Mouse (Mus musculus) liver, adult 2 months (tissue): ENCODE measurements at regions not wholly inside any gene's neighbourhood (a gene's known extent, or its start where the extent isn't known, plus 50 kb on each side); places are given as distances from the start of the nearest gene placed in this dataset.

Experiments used
- DNase-seq: peaks from one replicate; pipeline ENCODE4 v3.0.0-alpha.2; 2011; ENCODE audit warnings: low read depth, low spot score; ENCODE audit errors: extremely low read depth
- H3K27ac ChIP-seq: fragments of 200-500 bp; replicated peaks from 2 replicates; pipeline ENCODE4 v1.5.1; 2012; ENCODE audit warnings: low read depth, mild to moderate bottlenecking, control low read depth, inconsistent platforms, low read length; ENCODE audit not compliant: insufficient read depth
- H3K27me3 ChIP-seq: fragments of 200-500 bp; 2 replicates; pipeline ENCODE4 v1.6.1; 2012; ENCODE audit warnings: mild to moderate bottlenecking, moderate library complexity, low read length, inconsistent platforms; ENCODE audit not compliant: control insufficient read depth, insufficient read depth
- H3K36me3 ChIP-seq: fragments of 200-500 bp; 2 replicates; pipeline ENCODE4 v1.6.1; 2012; ENCODE audit warnings: low read length, inconsistent platforms; ENCODE audit not compliant: control insufficient read depth, insufficient read depth
- H3K4me1 ChIP-seq: fragments of 200-500 bp; 2 replicates; pipeline ENCODE4 v1.6.1; 2011; ENCODE audit warnings: low read length; ENCODE audit not compliant: control insufficient read depth, insufficient read depth
- H3K4me3 ChIP-seq: fragments of 200-500 bp; 2 replicates; pipeline ENCODE4 v1.5.1; 2011; ENCODE audit warnings: low read depth, mild to moderate bottlenecking, control low read depth, low read length, moderate library complexity; ENCODE audit not compliant: insufficient read depth
- H3K79me2 ChIP-seq: fragments of 200-500 bp; 2 replicates; pipeline ENCODE4 v1.6.1; 2012; ENCODE audit warnings: inconsistent platforms, mild to moderate bottlenecking, low read length, moderate library complexity; ENCODE audit not compliant: control insufficient read depth, insufficient read depth
- H3K9ac ChIP-seq: fragments of 200-500 bp; 2 replicates; pipeline ENCODE4 v1.6.1; 2012; ENCODE audit warnings: low read depth, mild to moderate bottlenecking, control low read depth, inconsistent platforms, low read length
- CTCF ChIP-seq: fragments of 200-500 bp; IDR thresholded peaks from 2 replicates; pipeline ENCODE4 v1.5.1; 2011; ENCODE audit warnings: low read depth, low read length, control low read depth
- POLR2A ChIP-seq: fragments of 200-500 bp; IDR thresholded peaks from 2 replicates; pipeline ENCODE4 v1.6.1; 2011; ENCODE audit warnings: low read length, control low read depth; ENCODE audit not compliant: insufficient read depth; ENCODE audit errors: extremely low read depth
- WGBS: fragments of 180-500 bp; shearing (Covaris S2); methylation state at CpG from one replicate; pipeline ENCODE4 v1.1.7; 2018; 5-methylcytosine and 5-hydroxymethylcytosine counted together

GRCm38 (mm10) chr1:42152916-42153315, 542.7 kb upstream of the Pou3f3 start:
- Histone ChIP-seq H3K36me3 (no peaks in the 10 kb centered on the region), H3K9ac (no peak overlapping the region), H3K4me3 (no peak overlapping the region), H3K27me3 (no peaks in the 10 kb centered on the region), H3K79me2 (no peaks in the 10 kb centered on the region), H3K4me1 (no peaks in the 10 kb centered on the region), H3K27ac (no peak overlapping the region)
- no peak for DNase-seq
- TF ChIP-seq CTCF (no peak), POLR2A (no peak)
- WGBS, result 66% methylated on average over 3 of the region's 3 CpGs

GRCm38 (mm10) chr1:42167790-42168572, 527.6 kb upstream of the Pou3f3 start:
- H3K36me3 ChIP-seq, result no peaks in the 10 kb centered on the region
- peaks cover 2% of the 10 kb centered on the region; the same call in 1 of the 2 replicates for H3K27me3 ChIP-seq
- no peak overlapping the region for H3K4me3 ChIP-seq
- no peaks in the 10 kb centered on the region for H3K4me1 ChIP-seq
- no peak overlapping the region for H3K9ac ChIP-seq
- WGBS, result 80% methylated on average over 7 of the region's 7 CpGs
- no peak for TF ChIP-seq POLR2A
- TF ChIP-seq CTCF, result no peak
- no peak overlapping the region for H3K27ac ChIP-seq
- H3K79me2 ChIP-seq, result no peaks in the 10 kb centered on the region
- no peak for DNase-seq

GRCm38 (mm10) chr1:42169505-42169904, 526.1 kb upstream of the Pou3f3 start:
- no peak for TF ChIP-seq POLR2A
- no peak for TF ChIP-seq CTCF
- WGBS, result 68% methylated on average over 3 of the region's 3 CpGs
- Histone ChIP-seq H3K27me3 (peaks cover 2% of the 10 kb centered on the region; the same call in 1 of the 2 replicates), H3K79me2 (no peaks in the 10 kb centered on the region), H3K4me3 (no peak overlapping the region), H3K4me1 (no peaks in the 10 kb centered on the region), H3K9ac (no peak overlapping the region), H3K36me3 (no peaks in the 10 kb centered on the region), H3K27ac (no peak overlapping the region)
- DNase-seq, result no peak

- Histone ChIP-seq H3K27me3 (no peaks in the 10 kb centered on the region), H3K9ac (no peak overlapping the region), H3K27ac (no peak overlapping the region), H3K4me3 (no peak overlapping the region), H3K79me2 (no peaks in the 10 kb centered on the region), H3K4me1 (no peaks in the 10 kb centered on the region), H3K36me3 (no peaks in the 10 kb centered on the region)
- DNase-seq, result no peak
- no peak for TF ChIP-seq CTCF
- TF ChIP-seq POLR2A, result no peak
Measured at GRCm38 (mm10) chr1:42186295-42186694, 509.3 kb upstream of the Pou3f3 start.

DNA sequence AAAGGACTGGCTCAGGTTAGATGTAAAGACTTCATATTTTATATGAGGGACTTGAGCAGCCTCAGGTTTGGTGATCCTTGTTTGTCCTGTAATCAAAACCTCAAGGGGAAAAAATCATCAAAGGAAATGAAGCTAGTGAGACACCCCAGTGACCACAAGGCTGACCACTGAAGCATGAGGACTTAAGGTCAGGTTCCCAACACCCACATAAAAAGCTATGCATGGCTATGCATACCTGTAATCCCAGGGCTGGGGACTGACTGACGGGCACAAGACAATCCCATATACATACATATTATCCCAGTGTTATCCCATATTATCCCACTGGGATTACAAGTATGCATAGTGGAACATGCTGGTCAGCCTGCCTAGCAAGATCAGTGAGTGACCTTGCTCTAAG, 467.5 kb upstream of the Pou3f3 start:
- Histone ChIP-seq H3K36me3 (no peaks in the 10 kb centered on the region), H3K79me2 (no peaks in the 10 kb centered on the region), H3K4me3 (no peak overlapping the region), H3K27me3 (no peaks in the 10 kb centered on the region), H3K4me1 (no peaks in the 10 kb centered on the region), H3K9ac (no peak overlapping the region), H3K27ac (no peak overlapping the region)
- WGBS, result 85% methylated on average over 1 of the region's 1 CpGs
- no peak for DNase-seq
- no peak for TF ChIP-seq CTCF
- TF ChIP-seq POLR2A, result no peak

GRCm38 (mm10) chr1:42229711-42230110, 465.9 kb upstream of the Pou3f3 start:
- H3K27me3 ChIP-seq, result no peaks in the 10 kb centered on the region
- no peak overlapping the region for H3K27ac ChIP-seq
- no peak overlapping the region for H3K9ac ChIP-seq
- H3K4me3 ChIP-seq, result no peak overlapping the region
- no peaks in the 10 kb centered on the region for H3K36me3 ChIP-seq
- DNase-seq, result no peak
- no peaks in the 10 kb centered on the region for H3K79me2 ChIP-seq
- no peaks in the 10 kb centered on the region for H3K4me1 ChIP-seq
- TF ChIP-seq CTCF (no peak), POLR2A (no peak)
- 71% methylated on average over 12 of the region's 12 CpGs for WGBS
